Mouse (Mus musculus) gastrocnemius, postnatal 36 days (tissue): Measurements from ENCODE around the gene Slc25a10. TPM values are rescaled to one million over a fixed set of nuclear protein-coding genes. Genes with fewer than 3 reads are reported as not detected.
"Not testable (repeated sequence)": the region's sequence is repeated elsewhere in the genome, so short reads cannot be mapped to it uniquely, and the experiment has no call there.

ENCODE experiments used
- DNase-seq, 2 experiments: peaks; one replicate each; pipeline ENCODE4 v3.0.0; 2022
- intact Hi-C: fragments of 180-260 bp; cut with DNase I; formaldehyde crosslinking; loops from one replicate; pipeline ENCODE4 v1.15.1; 2025
- total RNA-seq, 2 experiments: library from RNA; stranded (reverse); gene quantifications; 2 replicates each; pipeline ENCODE4 v1.2.3; 2021

Gene Slc25a10
- total RNA-seq, 2 experiments from 2014 or later = 3.7 to 4.5 TPM

DNA sequence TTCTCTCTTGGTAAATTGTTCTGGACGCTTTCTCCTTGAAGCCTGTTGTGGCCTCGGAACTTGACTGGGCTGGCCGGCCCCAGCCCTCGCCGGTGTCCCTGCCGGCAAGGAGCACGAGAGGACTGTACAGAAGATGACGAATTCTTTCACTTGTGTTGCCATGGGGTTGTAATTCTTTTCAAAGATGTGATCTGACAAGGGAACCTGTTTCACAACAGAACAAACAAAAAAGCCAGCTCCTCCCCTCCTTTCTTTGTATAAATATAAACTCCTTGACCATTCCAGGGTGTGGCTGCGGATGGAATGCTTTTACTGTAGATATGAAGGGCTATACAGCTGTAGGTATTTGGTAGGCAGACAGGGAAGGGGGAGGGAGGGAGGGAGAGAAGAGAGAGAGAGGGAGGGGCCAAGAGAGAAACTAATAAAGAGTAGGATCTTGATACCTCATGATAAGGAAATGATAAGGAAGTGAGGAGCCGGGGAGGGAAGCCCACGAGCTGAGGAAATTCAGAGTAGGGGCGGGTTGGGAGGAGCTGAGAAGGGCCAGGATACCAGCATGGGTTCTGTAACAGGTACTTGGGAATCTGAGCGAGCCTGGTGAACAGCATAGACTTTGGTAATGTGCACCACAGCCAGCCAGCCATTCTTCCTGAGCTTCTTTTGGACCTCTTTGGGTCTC lies 16.1 kb downstream of the Slc25a10 start:
- intact Hi-C loops = no loop called here
- DNase-seq = no peak

DNA sequence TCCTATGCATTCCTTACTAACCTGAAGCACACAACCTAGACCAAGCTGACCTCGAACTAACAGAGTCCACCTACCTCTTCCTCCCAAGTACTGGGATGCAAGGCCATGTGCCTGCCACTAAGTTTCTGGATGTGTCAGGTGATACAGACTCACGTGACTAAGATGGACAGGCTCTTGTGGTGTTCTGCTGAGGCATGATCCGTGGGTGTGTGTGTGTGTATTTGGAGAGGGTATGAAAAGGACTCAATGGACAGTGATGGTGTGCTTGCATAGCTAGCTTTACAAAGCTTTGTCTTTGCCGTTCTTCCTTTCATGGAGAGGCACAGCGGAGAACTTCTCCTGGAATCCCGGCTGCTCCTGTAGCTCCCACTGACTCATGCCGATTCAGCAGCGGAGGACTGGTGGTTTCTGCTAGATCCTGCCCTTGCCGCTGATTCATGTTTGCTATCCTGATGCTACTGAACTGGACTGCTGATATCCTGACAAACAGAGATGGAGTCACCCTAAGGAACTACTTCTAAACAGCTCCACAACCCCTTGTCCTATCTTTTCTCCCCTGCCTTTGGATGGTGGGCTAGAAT lies 16.7 kb downstream of the Slc25a10 start:
- DNase-seq = no peak
- intact Hi-C loops = no loop called here

GRCm38 (mm10) chr11:120509940-120510339 lies 18.3 kb downstream of the Slc25a10 start:
- no peak for DNase-seq
- intact Hi-C loops = loop anchor here (5.0 kb wide), 1 partner anchor 182 kb away; no protein-coding TSS in a partner anchor

- no peak for DNase-seq
- intact Hi-C loops = loop anchor here (5.0 kb wide), 1 partner anchor 182 kb away; no protein-coding TSS in a partner anchor
Measured at GRCm38 (mm10) chr11:120510375-120511030, 18.9 kb downstream of the Slc25a10 start.

- no peak for DNase-seq
- intact Hi-C loops = loop anchor here (5.0 kb wide), 1 partner anchor 179 kb away; no protein-coding TSS in a partner anchor
Measured at GRCm38 (mm10) chr11:120512790-120513453, 21.3 kb downstream of the Slc25a10 start.

- DNase-seq = not testable (repeated sequence)
- intact Hi-C loops = loop anchor here (5.0 kb wide), 1 partner anchor 178 kb away; no protein-coding TSS in a partner anchor
Measured at GRCm38 (mm10) chr11:120514262-120514661, 22.6 kb downstream of the Slc25a10 start.

GRCm38 (mm10) chr11:120515611-120516010 lies 24.0 kb downstream of the Slc25a10 start:
- peak; percentile 88 to 91 for DNase-seq
- intact Hi-C loops = loop anchor here (1.0 to 2.0 kb wide), 3 partner anchors 21 to 97 kb away; no protein-coding TSS in a partner anchor

DNA sequence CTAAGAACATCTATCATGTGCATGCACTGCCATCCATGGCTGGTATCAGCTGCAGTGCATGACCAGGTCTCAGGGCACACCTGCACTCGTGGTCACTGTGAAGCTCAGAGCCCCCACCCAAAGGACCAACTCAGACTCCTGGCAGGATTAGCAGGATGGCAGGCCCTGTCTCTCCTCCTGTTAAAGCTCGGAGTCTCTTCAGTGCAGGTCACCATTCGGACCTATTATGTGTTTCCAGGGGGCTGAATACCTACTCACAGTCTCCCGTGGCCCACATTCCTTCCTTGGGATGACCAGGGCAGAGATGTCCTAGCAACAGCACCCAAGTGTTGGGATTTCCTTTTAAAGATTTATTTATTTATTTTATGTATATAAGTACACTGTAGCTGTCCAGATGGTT lies 25.5 kb downstream of the Slc25a10 start:
- no peak for DNase-seq
- intact Hi-C loops = loop anchor here (2.0 kb wide), 1 partner anchor 20 kb away; no protein-coding TSS in a partner anchor

DNA sequence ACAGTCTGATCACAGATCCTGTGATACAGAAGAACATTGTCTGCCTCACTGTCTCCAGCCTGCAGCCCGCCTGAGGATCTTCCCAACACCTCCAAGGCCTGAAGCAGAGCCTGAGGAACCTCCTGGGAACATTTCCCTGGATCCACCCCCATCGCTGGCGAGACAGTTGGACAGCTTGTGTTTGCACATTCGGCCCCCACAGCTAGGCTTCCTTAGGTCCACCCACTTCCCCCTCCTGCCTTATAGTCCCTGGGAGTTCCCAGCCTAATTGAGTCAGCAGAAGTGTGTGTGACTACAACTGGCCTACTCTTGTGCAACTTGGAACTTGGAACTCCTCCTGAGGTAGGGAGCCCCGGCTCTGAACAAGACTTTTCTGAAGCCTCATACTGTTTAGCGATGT lies 26.4 kb downstream of the Slc25a10 start:
- peak; percentile 63 for DNase-seq
- intact Hi-C loops = no loop called here

DNA sequence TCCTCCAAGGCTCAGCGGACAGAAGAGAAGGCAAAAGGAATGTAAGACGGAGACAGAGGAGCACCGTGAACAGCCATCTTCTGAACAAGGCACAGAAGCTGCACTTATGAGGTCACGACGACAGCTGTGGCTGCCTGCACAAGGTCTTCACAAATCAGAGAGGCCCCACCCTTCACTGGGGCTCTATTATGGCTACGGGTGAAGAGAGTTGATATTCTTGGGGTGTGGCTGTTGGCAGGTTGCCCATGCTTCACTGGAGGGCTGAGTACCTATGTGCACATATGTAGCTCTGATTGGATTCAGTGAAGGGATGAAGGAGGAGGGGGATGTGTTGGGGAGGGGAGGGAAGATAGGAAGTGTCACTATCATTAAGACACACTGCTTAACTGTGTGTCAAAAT lies 26.9 kb downstream of the Slc25a10 start:
- DNase-seq = no peak
- intact Hi-C loops = no loop called here

- peak; percentile 50 to 60 for DNase-seq
- intact Hi-C loops = loop anchor here (2.0 to 5.0 kb wide), 2 partner anchors 29 to 193 kb away; partner anchors contain the start of genes Cenpx, Lrrc45 and Mcrip1
Measured at GRCm38 (mm10) chr11:120519738-120520137, 28.1 kb downstream of the Slc25a10 start.

- no peak for DNase-seq
- intact Hi-C loops = loop anchor here (2.0 to 5.0 kb wide), 2 partner anchors 28 to 192 kb away; partner anchors contain the start of genes Cenpx, Lrrc45 and Mcrip1
Measured at GRCm38 (mm10) chr11:120520498-120520897, 28.9 kb downstream of the Slc25a10 start.

DNA sequence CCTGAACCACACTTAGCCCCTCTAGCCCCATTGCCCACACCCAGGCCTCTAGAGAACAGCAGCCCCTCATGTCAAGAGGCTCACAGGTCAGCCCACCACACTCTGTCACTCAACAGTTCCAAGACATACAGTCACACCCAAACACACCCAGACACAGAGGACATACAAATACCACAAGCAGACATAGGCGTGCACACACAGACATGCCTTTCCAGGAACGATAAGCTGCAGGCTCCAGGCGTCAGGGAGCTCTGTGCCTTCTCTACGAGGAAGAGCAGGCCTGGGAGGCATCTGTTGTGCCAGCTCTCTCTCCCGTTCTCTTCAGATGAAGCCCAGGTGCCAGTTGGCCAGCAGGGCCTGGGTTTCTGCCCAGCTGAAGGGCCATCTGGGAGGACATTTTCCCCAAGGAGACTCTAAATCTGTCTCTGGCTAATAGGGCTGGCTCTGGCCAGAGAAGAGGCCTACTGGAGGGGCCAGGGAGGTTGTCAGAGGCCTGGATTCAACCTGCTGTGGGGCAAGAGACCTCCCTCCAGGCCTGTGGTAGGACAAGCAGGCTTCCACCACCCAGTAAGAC lies 29.4 kb downstream of the Slc25a10 start:
- intact Hi-C loops = loop anchor here (2.0 to 5.0 kb wide), 2 partner anchors 28 to 191 kb away; partner anchors contain the start of genes Cenpx, Lrrc45 and Mcrip1

GRCm38 (mm10) chr11:120522581-120522980 lies 30.9 kb downstream of the Slc25a10 start:
- no peak for DNase-seq
- intact Hi-C loops = loop anchor here (5.0 kb wide), 1 partner anchor 190 kb away; the partner anchor contains the start of genes Cenpx and Lrrc45

More for the DNA sequence above, 29.4 kb downstream of the Slc25a10 start:
- DNase-seq = peak; percentile 58 to 71

DNA sequence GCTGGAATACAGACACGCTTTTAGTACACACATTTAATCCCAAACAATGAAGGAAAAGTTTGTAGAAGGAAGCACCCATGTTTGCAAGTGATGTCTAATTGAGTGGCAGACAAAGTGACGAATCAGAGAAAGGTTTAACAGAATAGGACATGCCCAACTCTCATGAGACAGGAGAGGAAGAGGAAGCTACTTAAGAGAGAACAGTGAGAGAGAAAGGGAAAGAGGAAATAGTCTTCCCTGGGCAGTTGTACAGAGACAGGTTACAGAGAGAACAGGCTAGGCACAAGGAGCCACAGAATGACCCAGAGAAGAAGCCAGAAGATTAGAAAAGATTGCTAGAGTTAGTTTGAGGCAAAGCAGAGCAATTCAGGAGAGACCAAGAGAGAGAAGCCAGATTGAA lies 34.3 kb downstream of the Slc25a10 start:
- DNase-seq = no peak
- intact Hi-C loops = no loop called here

GRCm38 (mm10) chr11:120527690-120528354 lies 36.2 kb downstream of the Slc25a10 start:
- intact Hi-C loops = no loop called here
- no peak for DNase-seq

- intact Hi-C loops = no loop called here
- no peak for DNase-seq
Measured at GRCm38 (mm10) chr11:120528903-120529302, 37.3 kb downstream of the Slc25a10 start.

DNA sequence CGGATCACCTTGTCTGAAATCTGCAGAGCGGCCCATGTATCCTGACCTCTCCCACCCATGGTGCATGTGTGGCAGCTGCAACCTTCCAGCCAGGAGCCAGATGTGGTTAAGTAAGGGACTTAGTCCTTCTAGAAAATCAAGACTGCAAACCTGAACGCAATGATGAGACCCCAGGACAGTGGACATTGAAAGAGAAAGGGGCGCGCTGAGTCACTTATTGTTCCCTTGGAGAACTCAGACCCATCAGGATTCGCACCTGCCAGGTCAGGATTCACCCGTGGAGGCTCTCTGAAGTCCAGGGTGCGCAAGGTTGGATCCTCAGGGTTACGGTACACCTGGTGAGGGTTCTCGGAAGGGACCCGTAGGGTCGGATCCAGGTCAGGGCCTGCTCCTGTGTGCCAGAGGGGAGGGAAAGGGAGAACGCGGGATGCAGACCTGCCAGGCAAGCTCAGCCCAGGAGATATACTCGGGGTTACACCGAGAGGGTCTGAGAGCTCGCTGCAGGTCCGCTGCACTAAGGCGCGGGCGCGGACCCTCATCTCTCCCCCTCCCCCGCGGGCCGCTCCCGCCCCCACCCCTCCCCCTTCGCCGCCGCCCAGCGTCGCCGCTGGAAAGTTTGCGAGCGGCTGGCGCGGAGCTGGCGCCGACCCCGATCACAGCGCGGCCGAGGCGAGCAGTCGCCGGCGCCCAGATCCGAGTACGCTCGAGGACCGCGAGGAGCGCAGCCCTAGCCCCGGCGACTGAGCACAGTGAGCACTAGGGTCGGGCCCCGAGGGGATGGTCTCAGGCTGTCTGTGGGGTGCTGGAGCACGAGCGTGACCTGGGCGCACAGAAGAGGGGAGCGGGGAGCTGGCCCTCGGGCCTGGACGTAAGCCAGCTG lies 38.7 kb downstream of the Slc25a10 start, which contains the start of gene Gcgr:
TSS of gene Gcgr (plus strand) at position 615 of the 880 bp plus-strand sequence.
- intact Hi-C loops = no loop called here
- DNase-seq = no peak
